Mouse (Mus musculus) left cerebral cortex, postnatal 10 days (tissue): ENCODE data around the gene Odf2. TPM values are rescaled to one million over a fixed set of nuclear protein-coding genes. Genes with fewer than 3 reads are reported as not detected.
A peak's percentile ranks its signal among the peaks of the same experiment; 100 is the strongest.

Source experiments
- DNase-seq, 2 experiments: peaks; one replicate each; pipeline ENCODE4 v3.0.0; 2021 to 2022; ENCODE audit warnings: low spot score in 2 of 2, mixed read lengths in 1 of 2; ENCODE audit errors: extremely low spot score in 1 of 2
- intact Hi-C: fragments of 180-260 bp; cut with DNase I; formaldehyde crosslinking; loops from one replicate; pipeline ENCODE4 v1.15.1; 2025
- microRNA-seq: library from miRNA; unstranded; fragments of <30 nt; microRNA quantifications from one replicate; pipeline ENCODE4 v1.2.0, GENCODE M21; 2022
- total RNA-seq, 2 experiments: library from RNA; stranded (reverse); gene quantifications; 2 replicates each; pipeline ENCODE4 v1.2.3; 2021

Odf2 gene
- total RNA-seq, 2 experiments from 2014 or later = 106 to 118 TPM

DNA sequence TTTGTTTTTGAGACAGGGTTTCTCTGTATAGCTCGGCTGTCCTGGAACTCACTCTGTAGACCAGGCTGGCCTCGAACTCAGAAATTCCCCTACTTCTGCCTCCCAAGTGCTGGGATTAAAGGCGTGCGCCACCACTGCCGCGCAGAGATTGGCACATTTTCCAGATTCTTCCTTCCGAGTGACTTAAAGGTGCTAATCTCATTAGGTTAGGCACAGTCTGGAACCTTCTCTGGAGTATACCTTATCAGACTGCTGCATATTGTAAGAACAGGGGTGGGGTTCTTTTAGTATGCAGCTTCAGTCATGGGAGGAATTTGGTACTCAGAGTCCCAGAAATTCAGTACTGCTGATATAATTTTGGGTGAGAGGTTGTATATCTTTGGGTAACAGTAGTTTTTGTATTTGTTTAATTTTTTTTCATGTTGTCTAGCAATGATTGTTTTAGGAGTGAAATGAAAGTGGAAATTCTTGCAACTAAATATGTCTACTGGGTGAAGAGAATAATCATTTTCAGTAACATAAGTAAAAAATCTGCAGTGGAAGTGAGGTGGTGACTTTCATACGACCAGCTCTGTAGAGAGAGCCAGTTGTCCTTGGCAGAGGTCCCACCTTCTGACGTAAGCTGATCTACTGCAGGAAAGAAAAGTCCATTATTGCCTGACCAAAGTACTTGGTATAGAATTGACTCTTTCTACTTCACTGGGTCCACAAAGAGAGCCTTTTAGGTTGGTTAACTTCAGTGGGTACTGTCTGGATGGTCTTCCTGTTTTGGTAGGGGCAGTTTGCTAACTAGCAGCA is 83.0 kb downstream of the Odf2 start:
- peak in 1 of 2 experiments; percentile 70 for DNase-seq
- intact Hi-C loops = no loop called here

GRCm38 (mm10) chr2:29973525-29973924 is 84.5 kb downstream of the Odf2 start:
- intact Hi-C loops = no loop called here

DNA sequence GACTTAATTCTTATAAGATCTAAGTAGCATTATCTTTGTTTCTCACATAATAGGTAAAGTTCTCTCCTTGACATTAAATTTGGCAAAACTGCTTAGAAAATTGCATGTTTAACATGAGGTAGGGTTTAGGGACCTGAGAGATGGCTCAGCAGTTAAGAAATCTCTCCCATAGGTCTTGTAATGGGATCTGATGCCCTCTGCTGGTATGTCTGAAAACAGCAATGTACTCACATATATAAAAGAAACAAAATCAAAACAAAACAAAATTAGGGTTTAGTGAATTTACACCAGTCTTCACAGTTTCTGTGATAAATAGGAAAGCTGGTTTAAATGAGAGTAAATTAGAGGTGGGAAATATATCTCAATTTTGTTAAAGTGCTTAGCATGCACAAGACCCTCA is 88.3 kb downstream of the Odf2 start:
- intact Hi-C loops = no loop called here
- peak in 1 of 2 experiments; percentile 35 for DNase-seq

More at GRCm38 (mm10) chr2:29973525-29973924, 84.5 kb downstream of the Odf2 start:
- DNase-seq = peak in 1 of 2 experiments; percentile 38

GRCm38 (mm10) chr2:29980661-29981060 is 91.6 kb downstream of the Odf2 start:
- no peak for DNase-seq
- intact Hi-C loops = no loop called here

Small RNAs within 50 kb of the gene (microRNA-seq; reads per million reads assigned to microRNA genes)
- not detected for gene Mir219a-2
- not detected for gene Mir219b

Other genes starting within 250 kb of the Odf2 start
- 1 to 10 TPM; 2.5 to 2.8 TPM for gene Gm13420, start 137.5 kb upstream of the Odf2 start, total RNA-seq
- gene Gm13547, start 129.9 kb upstream of the Odf2 start, total RNA-seq = not detected
- 10 to 100 TPM; 34.2 to 38.6 TPM for gene Coq4, start 101.7 kb upstream of the Odf2 start, total RNA-seq
- 10 to 100 TPM; 45.9 to 57.2 TPM for gene Trub2, start 100.7 kb upstream of the Odf2 start, total RNA-seq
- gene Slc27a4, start 86.6 kb upstream of the Odf2 start, total RNA-seq = 10 to 100 TPM; 96.5 to 100.0 TPM
- 10 to 100 TPM; 54.7 to 61.8 TPM for gene Urm1, start 69.1 kb upstream of the Odf2 start, total RNA-seq
- 10 to 100 TPM; 13.2 to 13.4 TPM for gene Cercam, start 20.1 kb upstream of the Odf2 start, total RNA-seq
- 10 to 100 TPM; 40.8 to 46.6 TPM for gene Gle1, start 46.2 kb downstream of the Odf2 start, total RNA-seq
- 1,000 to 10,000 TPM; 1,035 to 1,062 TPM for gene Sptan1, start 76.3 kb downstream of the Odf2 start, total RNA-seq
- 10 to 100 TPM; 50.0 to 52.1 TPM for gene Wdr34, start 159.7 kb downstream of the Odf2 start, total RNA-seq
- gene Set, start 168.2 kb downstream of the Odf2 start, total RNA-seq = 100 to 1,000 TPM; 219 to 220 TPM
- gene Pkn3, start 188.5 kb downstream of the Odf2 start, total RNA-seq = 1 to 10 TPM; 1.6 TPM
- gene Zdhhc12, start 204.4 kb downstream of the Odf2 start, total RNA-seq = 10 to 100 TPM; 16.8 to 20.8 TPM
- gene Zer1, start 235.4 kb downstream of the Odf2 start, total RNA-seq = 100 to 1,000 TPM; 110 to 116 TPM
- gene Tbc1d13, start 244.5 kb downstream of the Odf2 start, total RNA-seq = 10 to 100 TPM; 60.4 to 71.5 TPM